Mouse (Mus musculus) left cerebral cortex, adult 8-10 months (tissue): ENCODE data around the gene Gm20547. TPM values are rescaled to one million over a fixed set of nuclear protein-coding genes. Genes with fewer than 3 reads are reported as not detected.

ENCODE experiments used
- microRNA-seq, 2 experiments: library from miRNA; unstranded; fragments of <30 nt; microRNA quantifications; one replicate each; pipeline ENCODE4 v1.2.0; 2022
- total RNA-seq, 4 experiments: library from RNA; stranded (reverse); gene quantifications; 2 replicates each; pipeline ENCODE4 v1.2.4; 2022

Gene Gm20547
- total RNA-seq, 4 experiments from 2014 or later: not detected

Small RNA genes lying within 50 kb of the gene (microRNA-seq; reads per million reads assigned to microRNA genes)
- gene Mir6970 (0.84 to 1.1 reads per million in 2 experiments), gene Mir6971 (2.4 to 3.6 reads per million in 2 experiments), gene Mir6972 (0 reads per million in 2 experiments)

Other genes with a start within 250 kb of the Gm20547 start
- gene Fkbpl, start 237.3 kb downstream of the Gm20547 start, total RNA-seq: 10 to 100 TPM; 12.5 to 16.7 (median 14.8) TPM
- gene Atf6b, start 234.9 kb downstream of the Gm20547 start, total RNA-seq: 10 to 100 TPM; 46.3 to 56.8 (median 53.7) TPM
- 1 to 10 TPM; 2.5 to 3.1 (median 2.8) TPM for gene Tnxb, start 211.5 kb downstream of the Gm20547 start, total RNA-seq
- 100 to 1,000 TPM in 2 of 4 experiments, 10 to 100 TPM in 2; 27.2 to 188 (median 81.4) TPM for gene C4b, start 138.2 kb downstream of the Gm20547 start, total RNA-seq
- 1 to 10 TPM in 2 of 4 experiments, not detected in 2; 3.1 to 3.7 TPM for gene Cyp21a1, start 77.5 kb downstream of the Gm20547 start, total RNA-seq
- 10 to 100 TPM; 45.3 to 49.5 (median 47.7) TPM for gene Stk19, start 45.1 kb downstream of the Gm20547 start, total RNA-seq
- 10 to 100 TPM; 31.8 to 37.2 (median 34.0) TPM for gene Dxo, start 45.0 kb downstream of the Gm20547 start, total RNA-seq
- gene Skiv2l, start 31.8 kb downstream of the Gm20547 start, total RNA-seq: 10 to 100 TPM; 61.1 to 73.1 (median 67.3) TPM
- 10 to 100 TPM; 34.8 to 38.3 (median 37.2) TPM for gene Nelfe, start 31.7 kb downstream of the Gm20547 start, total RNA-seq
- under 1 TPM in 1 of 4 experiments, not detected in 3; 0.43 TPM for gene Cfb, start 19.5 kb downstream of the Gm20547 start, total RNA-seq
- 1 to 10 TPM; 8.3 to 9.1 (median 9.0) TPM for gene Zbtb12, start 2.6 kb downstream of the Gm20547 start, total RNA-seq
- gene C2, start 16.2 kb upstream of the Gm20547 start, total RNA-seq: 1 to 10 TPM; 1.6 to 5.9 (median 4.0) TPM
- gene Ehmt2, start 16.4 kb upstream of the Gm20547 start, total RNA-seq: 100 to 1,000 TPM; 182 to 191 (median 185) TPM
- gene Slc44a4, start 32.4 kb upstream of the Gm20547 start, total RNA-seq: under 1 TPM; 0.33 to 0.66 (median 0.51) TPM
- gene Neu1, start 49.2 kb upstream of the Gm20547 start, total RNA-seq: 10 to 100 TPM; 40.1 to 44.4 (median 42.7) TPM
- 10 to 100 TPM in 2 of 4 experiments, 1 to 10 TPM in 2; 6.9 to 13.1 (median 10.4) TPM for gene Hspa1b, start 77.2 kb upstream of the Gm20547 start, total RNA-seq
- gene Gm20481, start 87.9 kb upstream of the Gm20547 start, total RNA-seq: not detected
- gene Hspa1a, start 90.1 kb upstream of the Gm20547 start, total RNA-seq: 10 to 100 TPM; 11.9 to 17.5 (median 13.7) TPM
- under 1 TPM; 0.24 to 0.72 (median 0.58) TPM for gene Hspa1l, start 90.7 kb upstream of the Gm20547 start, total RNA-seq
- 10 to 100 TPM; 14.1 to 22.5 (median 17.3) TPM for gene Lsm2, start 99.8 kb upstream of the Gm20547 start, total RNA-seq
- gene Vars, start 118.9 kb upstream of the Gm20547 start, total RNA-seq: 10 to 100 TPM; 43.5 to 53.0 (median 48.2) TPM
- gene Vwa7, start 134.5 kb upstream of the Gm20547 start, total RNA-seq: 1 to 10 TPM in 3 of 4 experiments, under 1 TPM in 1; 0.95 to 1.5 (median 1.3) TPM
- under 1 TPM in 2 of 4 experiments, not detected in 2; 0.59 to 0.67 TPM for gene Sapcd1, start 146.0 kb upstream of the Gm20547 start, total RNA-seq
- 1 to 10 TPM in 1 of 4 experiments, under 1 TPM in 2, not detected in 1; 0.34 to 1.2 (median 0.78) TPM for gene Msh5, start 164.7 kb upstream of the Gm20547 start, total RNA-seq
- 10 to 100 TPM; 10.2 to 18.3 (median 11.8) TPM for gene Clic1, start 167.9 kb upstream of the Gm20547 start, total RNA-seq
- 10 to 100 TPM; 13.1 to 20.2 (median 14.8) TPM for gene Ddah2, start 177.0 kb upstream of the Gm20547 start, total RNA-seq
- gene Ly6g6c, start 183.3 kb upstream of the Gm20547 start, total RNA-seq: not detected
- gene Mpig6b, start 184.1 kb upstream of the Gm20547 start, total RNA-seq: under 1 TPM in 1 of 4 experiments, not detected in 3; 0.15 TPM
- 1 to 10 TPM; 3.7 to 4.9 (median 4.0) TPM for gene Ly6g6e, start 194.9 kb upstream of the Gm20547 start, total RNA-seq
- gene Ly6g6d, start 196.0 kb upstream of the Gm20547 start, total RNA-seq: 1 to 10 TPM in 3 of 4 experiments, under 1 TPM in 1; 0.70 to 1.8 (median 1.3) TPM
- under 1 TPM in 2 of 4 experiments, not detected in 2; 0.50 to 0.54 TPM for gene Ly6g6f, start 203.6 kb upstream of the Gm20547 start, total RNA-seq
- 100 to 1,000 TPM; 117 to 125 (median 121) TPM for gene Abhd16a, start 207.2 kb upstream of the Gm20547 start, total RNA-seq
- not detected for gene Ly6g5c, start 226.2 kb upstream of the Gm20547 start, total RNA-seq
- gene Ly6g5b, start 233.4 kb upstream of the Gm20547 start, total RNA-seq: under 1 TPM; 0.32 to 1.00 (median 0.46) TPM
- gene Gpank1, start 239.4 kb upstream of the Gm20547 start, total RNA-seq: 10 to 100 TPM; 19.7 to 24.5 (median 22.8) TPM
- 100 to 1,000 TPM; 188 to 228 (median 194) TPM for gene Csnk2b, start 240.0 kb upstream of the Gm20547 start, total RNA-seq
- gene D17H6S53E, start 244.3 kb upstream of the Gm20547 start, total RNA-seq: 10 to 100 TPM; 25.6 to 34.3 (median 30.1) TPM